Mouse (Mus musculus) limb, embryonic 13.5 days (tissue): ENCODE data around the gene Tmigd1. TPM values are rescaled to one million over a fixed set of nuclear protein-coding genes. Genes with fewer than 3 reads are reported as not detected.

Experiments
- ATAC-seq: fragments of 200-750 bp; cut with Nextera tagmentation; 2 replicates; pipeline ENCODE4 v1.8.0; 2017; ENCODE audit warnings: low read depth, moderate number of reproducible peaks, moderate TSS enrichment; ENCODE audit not compliant: low FRiP score
- H3K27ac ChIP-seq: fragments of 300-500 bp; sonication (generic); 2 replicates; pipeline ENCODE4 v1.5.1; 2015; ENCODE audit warnings: inconsistent platforms, mild to moderate bottlenecking, moderate library complexity
- H3K27me3 ChIP-seq: fragments of 300-500 bp; sonication (generic); 2 replicates; pipeline ENCODE4 v1.6.1; 2015; ENCODE audit warnings: mild to moderate bottlenecking, inconsistent platforms
- H3K36me3 ChIP-seq: fragments of 300-500 bp; sonication (generic); 2 replicates; pipeline ENCODE4 v1.6.1; 2015; ENCODE audit warnings: inconsistent platforms, mild to moderate bottlenecking, moderate library complexity
- H3K4me1 ChIP-seq: fragments of 300-500 bp; sonication (generic); 2 replicates; pipeline ENCODE4 v1.6.1; 2015; ENCODE audit warnings: inconsistent platforms
- H3K4me2 ChIP-seq: fragments of 300-500 bp; sonication (generic); replicated peaks from 2 replicates; pipeline ENCODE4 v1.6.1; 2015; ENCODE audit warnings: inconsistent platforms, mild to moderate bottlenecking, moderate library complexity
- H3K4me3 ChIP-seq: fragments of 300-500 bp; sonication (generic); 2 replicates; pipeline ENCODE4 v1.5.1; 2015; ENCODE audit warnings: moderate library complexity, mild to moderate bottlenecking, inconsistent platforms
- H3K9ac ChIP-seq: fragments of 300-500 bp; sonication (generic); 2 replicates; pipeline ENCODE4 v1.6.1; 2015; ENCODE audit warnings: mild to moderate bottlenecking, inconsistent platforms
- H3K9me3 ChIP-seq: fragments of 300-500 bp; sonication (generic); 2 replicates; pipeline ENCODE4 v1.6.1; 2016; ENCODE audit warnings: inconsistent platforms
- WGBS: fragments of 180-500 bp; shearing (Covaris S2); methylation state at CpG from one replicate; pipeline ENCODE4 v1.1.7; 2015; 5-methylcytosine and 5-hydroxymethylcytosine counted together
- polyA plus RNA-seq: library from polyadenylated mRNA; unstranded; fragments of >200 nt; fragmentation: Nextera tagmentation; extraction: Ambion mirVana; gene quantifications from 2 replicates; pipeline ENCODE4 v1.2.1, GENCODE M21; 2015

The Tmigd1 gene
- polyA plus RNA-seq, 1 experiment from 2014 or later, result not detected

DNA sequence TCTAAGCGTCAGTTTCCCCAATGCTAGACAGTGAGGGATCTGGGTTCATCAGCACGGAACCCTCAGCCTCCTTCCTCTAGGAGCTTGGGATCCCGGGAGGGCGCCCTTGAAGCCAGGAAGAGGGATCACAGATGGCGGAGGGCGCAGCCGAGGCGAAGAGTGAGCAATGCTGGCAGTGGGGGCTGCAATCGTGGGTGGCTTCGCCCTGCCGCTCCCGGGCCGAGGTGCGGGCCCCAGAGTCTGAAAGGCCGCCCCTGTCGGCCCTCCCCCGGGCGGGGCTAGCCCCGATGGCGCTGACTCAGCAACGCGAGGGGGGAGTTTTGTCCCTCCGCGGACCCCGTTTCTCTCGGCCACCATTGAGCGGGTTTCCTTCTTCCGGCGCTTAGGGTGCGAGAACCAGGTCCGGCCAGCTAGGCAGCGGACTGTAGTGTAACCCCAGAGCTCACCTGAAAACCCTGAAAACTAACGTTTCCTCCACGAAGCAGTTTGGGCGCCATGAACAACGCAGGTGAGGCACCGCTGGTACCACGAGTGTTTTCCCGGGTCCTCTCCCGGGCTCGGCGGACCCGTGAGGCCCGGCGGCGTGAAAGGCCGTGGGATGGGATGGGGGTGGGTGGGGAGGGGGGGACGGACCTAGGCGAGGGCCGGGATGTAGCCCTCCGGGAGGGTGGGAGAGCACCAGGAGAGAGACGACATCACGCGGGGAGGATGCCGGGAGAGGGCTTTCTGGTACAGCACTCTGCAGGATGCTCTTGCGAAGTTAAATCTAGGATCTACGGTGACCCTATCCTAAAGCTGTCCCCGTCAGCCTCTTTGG, 43.6 kb downstream of the Tmigd1 start:
- peak; percentile 91 for ATAC-seq
- WGBS, result under 1% methylated on average over 58 of the region's 58 CpGs
- H3K27ac ChIP-seq, result peak overlapping the region; percentile 76
- peak overlapping the region; percentile 77 for H3K4me3 ChIP-seq
- no peaks in the 10 kb centered on the region for H3K27me3 ChIP-seq
- peaks cover 9% of the 10 kb centered on the region for H3K4me1 ChIP-seq
- H3K36me3 ChIP-seq, result peaks cover 18% of the 10 kb centered on the region
- H3K4me2 ChIP-seq, result peak overlapping the region; percentile 87
- H3K9me3 ChIP-seq, result no peaks in the 10 kb centered on the region
- peak overlapping the region; percentile 89 for H3K9ac ChIP-seq

DNA sequence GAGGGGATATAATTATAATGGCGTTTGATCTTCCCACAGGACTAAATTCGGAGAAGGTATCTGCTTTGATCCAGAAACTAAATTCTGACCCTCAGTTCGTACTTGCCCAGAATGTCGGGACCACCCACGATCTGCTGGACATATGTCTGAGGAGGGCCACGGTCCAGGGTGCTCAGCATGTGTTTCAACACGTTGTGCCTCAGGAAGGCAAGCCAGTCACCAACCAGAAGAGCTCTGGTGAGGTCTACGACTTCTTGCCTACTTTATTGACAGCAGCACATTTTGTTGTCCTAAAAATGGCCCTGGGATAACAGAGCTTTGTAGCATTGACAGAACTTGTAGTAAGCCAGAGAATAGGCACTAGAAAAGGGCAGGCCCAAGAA, 44.2 kb downstream of the Tmigd1 start:
- H3K4me3 ChIP-seq, result peak overlapping the region; percentile 77
- H3K27ac ChIP-seq, result no peak overlapping the region
- H3K27me3 ChIP-seq, result no peaks in the 10 kb centered on the region
- peak overlapping the region; percentile 89 for H3K9ac ChIP-seq
- H3K4me2 ChIP-seq, result peak overlapping the region; percentile 87
- peaks cover 23% of the 10 kb centered on the region for H3K36me3 ChIP-seq
- WGBS, result 0% methylated on average over 8 of the region's 8 CpGs
- H3K4me1 ChIP-seq, result peaks cover 9% of the 10 kb centered on the region
- ATAC-seq, result 0 out of 2 replicates have a peak, but pooled peaks have one; percentile 20
- no peaks in the 10 kb centered on the region for H3K9me3 ChIP-seq

- Histone ChIP-seq H3K27ac (no peak overlapping the region), H3K9ac (no peak overlapping the region), H3K4me2 (no peak overlapping the region), H3K9me3 (no peaks in the 10 kb centered on the region), H3K27me3 (no peaks in the 10 kb centered on the region), H3K4me1 (no peaks in the 10 kb centered on the region), H3K4me3 (no peak overlapping the region), H3K36me3 (peaks cover 83% of the 10 kb centered on the region)
- no peak for ATAC-seq
- WGBS, result 95% methylated on average over 2 of the region's 2 CpGs
These were observed 51.6 kb downstream of the Tmigd1 start for GRCm38 (mm10) chr11:76953536-76953935.

DNA sequence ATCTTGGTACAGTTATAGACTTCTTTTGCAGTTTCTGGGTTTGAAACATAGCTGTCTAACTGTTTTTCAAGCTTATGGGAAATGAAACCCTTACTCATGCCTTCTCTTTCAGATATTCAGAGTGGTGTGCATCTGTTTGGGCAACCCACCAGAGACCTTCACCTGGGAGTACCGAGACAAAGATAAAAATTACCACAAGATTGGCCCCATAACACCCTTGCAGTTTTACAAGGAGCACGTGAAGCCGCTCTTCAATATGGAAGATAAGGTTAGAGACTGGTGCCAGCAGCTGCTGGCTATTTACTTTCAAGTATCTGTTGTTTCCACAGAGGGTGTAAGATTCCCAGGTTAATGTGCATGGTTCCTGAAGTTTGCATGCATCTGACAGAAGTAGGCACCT, 63.7 kb downstream of the Tmigd1 start:
- no peak overlapping the region for H3K27ac ChIP-seq
- no peak overlapping the region for H3K9ac ChIP-seq
- H3K4me1 ChIP-seq, result no peaks in the 10 kb centered on the region
- H3K4me3 ChIP-seq, result no peak overlapping the region
- 95% methylated on average over 3 of the region's 3 CpGs for WGBS
- H3K36me3 ChIP-seq, result peaks cover 92% of the 10 kb centered on the region
- H3K9me3 ChIP-seq, result no peaks in the 10 kb centered on the region
- no peak overlapping the region for H3K4me2 ChIP-seq
- ATAC-seq, result no peak
- no peaks in the 10 kb centered on the region for H3K27me3 ChIP-seq

Other genes starting within 250 kb of the Tmigd1 start
- gene Bhlha9, start 229.7 kb upstream of the Tmigd1 start, polyA plus RNA-seq, result 5.0 and 6.5 TPM in 2 replicates
- gene Trarg1, start 222.4 kb upstream of the Tmigd1 start, polyA plus RNA-seq, result 0.32 and 0.37 TPM in 2 replicates
- gene Gosr1, start 138.6 kb upstream of the Tmigd1 start, polyA plus RNA-seq, result 22.3 and 24.0 TPM in 2 replicates
- gene Cpd, start 55.1 kb upstream of the Tmigd1 start, polyA plus RNA-seq, result 9.8 and 10.3 TPM in 2 replicates
- gene Blmh, start 22.6 kb downstream of the Tmigd1 start, polyA plus RNA-seq, result 185 and 190 TPM in 2 replicates
- gene Slc6a4, start 96.4 kb downstream of the Tmigd1 start, polyA plus RNA-seq, result 0.33 and 0.77 TPM in 2 replicates
- 79.3 and 92.7 TPM in 2 replicates for gene Nsrp1, start 176.3 kb downstream of the Tmigd1 start, polyA plus RNA-seq